Mouse (Mus musculus) liver, embryonic 11.5 days (tissue): ENCODE data around the gene Add3. TPM values are rescaled to one million over a fixed set of nuclear protein-coding genes. Genes with fewer than 3 reads are reported as not detected.

Experiments
- ATAC-seq: fragments of 200-750 bp; cut with Nextera tagmentation; replicated peaks from 2 replicates; pipeline ENCODE4 v1.8.0; 2017; ENCODE audit warnings: moderate number of reproducible peaks, mild to moderate bottlenecking, moderate TSS enrichment, moderate library complexity; ENCODE audit not compliant: low FRiP score
- DNase-seq: peaks from one replicate; pipeline ENCODE4 v3.0.0-alpha.2; 2017; ENCODE audit warnings: low spot score
- H3K27ac ChIP-seq: fragments of 300-500 bp; sonication (generic); 2 replicates; pipeline ENCODE4 v1.5.1; 2014; ENCODE audit warnings: mild to moderate bottlenecking, low read depth, low read length, control low read depth
- H3K27me3 ChIP-seq: fragments of 300-500 bp; sonication (generic); replicated peaks from 2 replicates; pipeline ENCODE4 v1.6.1; 2014; ENCODE audit warnings: low read length, mixed read lengths; ENCODE audit not compliant: control insufficient read depth, insufficient read depth
- H3K36me3 ChIP-seq: fragments of 300-500 bp; sonication (generic); 2 replicates; pipeline ENCODE4 v1.6.1; 2014; ENCODE audit warnings: mild to moderate bottlenecking, low read length, moderate library complexity, mixed read lengths; ENCODE audit not compliant: control insufficient read depth, insufficient read depth
- H3K4me1 ChIP-seq: fragments of 300-500 bp; sonication (generic); replicated peaks from 2 replicates; pipeline ENCODE4 v1.6.1; 2014; ENCODE audit warnings: low read length, mixed read lengths; ENCODE audit not compliant: control insufficient read depth, insufficient read depth
- H3K4me2 ChIP-seq: fragments of 300-500 bp; sonication (generic); 2 replicates; pipeline ENCODE4 v1.6.1; 2014; ENCODE audit warnings: mild to moderate bottlenecking, control low read depth, moderate library complexity
- H3K4me3 ChIP-seq: fragments of 300-500 bp; sonication (generic); 2 replicates; pipeline ENCODE4 v1.5.1; 2014; ENCODE audit warnings: low read depth, low read length, control low read depth
- H3K9ac ChIP-seq: fragments of 300-500 bp; sonication (generic); 2 replicates; pipeline ENCODE4 v1.6.1; 2014; ENCODE audit warnings: low read depth, low read length, control low read depth
- H3K9me3 ChIP-seq: fragments of 300-500 bp; sonication (generic); 2 replicates; pipeline ENCODE4 v1.6.1; 2016; ENCODE audit warnings: low read length, inconsistent platforms, mixed read lengths; ENCODE audit not compliant: control insufficient read depth
- WGBS: fragments of 180-500 bp; shearing (Covaris S2); extraction: QIAGEN DNeasy Blood & Tissue Kit; methylation state at CpG from one replicate; pipeline ENCODE4 v1.1.7; 2014; 5-methylcytosine and 5-hydroxymethylcytosine counted together
- polyA plus RNA-seq: library from polyadenylated mRNA; unstranded; fragments of >200 nt; fragmentation: Nextera tagmentation; extraction: Ambion mirVana; gene quantifications from 2 replicates; pipeline ENCODE4 v1.2.1, GENCODE M21; 2014

The Add3 gene
- polyA plus RNA-seq, 1 experiment from 2014 or later = 65.0 TPM

DNA sequence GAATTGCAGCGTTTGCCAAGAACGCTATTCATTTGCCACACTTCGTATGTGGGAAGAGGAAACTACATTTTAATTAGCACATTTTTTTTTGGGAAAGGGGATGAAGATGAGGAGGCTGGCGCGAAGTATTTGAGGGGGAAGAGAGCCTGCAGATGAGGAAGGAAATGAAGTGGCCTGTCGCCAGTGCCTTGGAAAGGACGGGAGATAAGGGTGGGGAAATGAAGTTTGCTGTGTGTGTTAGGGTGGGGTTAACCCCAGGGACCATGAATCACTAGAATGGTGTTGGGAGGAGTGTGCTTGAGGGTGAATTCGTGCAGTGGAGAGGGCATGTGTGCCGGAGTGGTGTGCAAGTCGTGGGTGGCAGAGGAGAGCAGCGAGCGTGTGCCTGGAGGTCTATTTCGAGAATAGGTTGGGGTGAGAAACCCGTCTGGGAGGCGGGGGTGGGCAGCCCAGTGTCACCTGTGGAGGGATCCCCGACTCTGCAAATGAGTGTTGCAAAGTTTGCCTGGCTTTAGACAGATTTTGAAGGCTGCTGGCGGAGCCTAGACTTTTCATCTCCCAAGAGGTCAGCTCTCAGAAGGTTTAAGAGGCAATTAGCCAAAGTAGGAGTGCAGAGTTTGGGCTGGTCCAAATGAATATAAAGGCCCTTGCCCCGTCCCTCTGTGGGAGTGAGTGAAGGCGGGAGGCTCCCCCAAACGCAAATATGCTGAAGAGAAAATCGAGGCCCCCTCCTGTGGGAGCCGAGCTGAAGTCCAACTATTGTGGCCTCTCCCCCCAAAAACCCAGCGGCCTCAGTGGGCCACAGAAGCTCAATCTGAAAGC lies 1.2 kb downstream of the Add3 start:
- Histone ChIP-seq H3K27me3 (no peaks in the 10 kb centered on the region), H3K9ac (peak overlapping the region; percentile 74), H3K36me3 (no peaks in the 10 kb centered on the region), H3K9me3 (no peaks in the 10 kb centered on the region), H3K27ac (peak overlapping the region; percentile 82), H3K4me1 (peaks cover 20% of the 10 kb centered on the region), H3K4me3 (peak overlapping the region; percentile 92), H3K4me2 (peak overlapping the region; percentile 97)
- peak; percentile 66 for DNase-seq
- peak; percentile 4; the same call in 1 of the 2 replicates for ATAC-seq
- under 1% methylated on average over 23 of the region's 23 CpGs for WGBS

DNA sequence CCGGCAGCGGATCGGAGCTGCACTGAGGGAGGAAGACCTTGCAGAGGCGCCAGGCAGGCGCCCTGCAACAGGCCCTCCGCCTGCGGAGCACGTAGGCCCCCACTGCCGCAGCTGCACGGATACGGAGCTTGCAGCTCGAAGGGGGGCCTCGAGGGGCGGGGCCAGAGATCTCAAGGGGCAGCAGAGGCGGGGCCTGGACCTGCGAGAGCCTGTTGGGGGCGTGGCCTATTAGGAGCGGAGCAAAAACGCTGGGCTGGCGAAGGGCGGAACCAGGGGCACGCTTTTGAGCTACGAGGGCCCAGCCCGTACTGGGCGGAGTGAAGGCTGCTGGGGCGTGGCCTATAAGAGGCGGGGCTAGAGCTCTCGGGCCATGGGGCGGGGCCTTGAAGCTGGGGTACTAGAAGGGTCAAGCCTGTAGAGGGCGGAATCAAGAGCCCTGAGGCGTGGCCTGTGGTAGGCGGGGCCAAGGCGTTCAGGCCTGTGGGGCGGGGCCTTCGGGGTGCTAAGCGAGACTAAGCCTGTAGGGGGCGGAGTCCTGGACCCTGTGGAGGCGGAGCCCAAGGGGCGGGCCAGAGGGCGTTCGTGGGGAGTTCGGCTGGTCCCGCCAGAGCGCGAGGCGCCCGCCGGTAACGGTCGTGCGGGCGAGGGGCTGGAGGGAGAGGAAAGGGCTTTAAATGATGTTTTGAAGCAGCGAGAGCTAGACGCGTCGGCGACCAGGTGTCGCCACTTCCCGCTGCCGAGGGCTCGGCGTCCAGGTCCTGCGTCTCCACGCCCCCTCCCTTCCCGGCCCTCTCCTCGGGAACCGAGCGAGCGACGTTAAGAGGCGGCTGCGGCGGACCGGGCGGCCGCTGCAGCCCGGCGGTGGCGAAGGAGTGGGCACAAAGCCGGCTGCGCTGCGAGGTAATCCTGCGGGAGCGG lies 2.2 kb downstream of the Add3 start:
- H3K9me3 ChIP-seq = no peaks in the 10 kb centered on the region
- peak overlapping the region; percentile 82 for H3K27ac ChIP-seq
- peak overlapping the region; percentile 97 for H3K4me2 ChIP-seq
- under 1% methylated on average over 84 of the region's 84 CpGs for WGBS
- DNase-seq = peak; percentile 100
- peak overlapping the region; percentile 87 for H3K9ac ChIP-seq
- H3K4me3 ChIP-seq = peak overlapping the region; percentile 92
- H3K27me3 ChIP-seq = no peaks in the 10 kb centered on the region
- ATAC-seq = peak; percentile 96
- no peaks in the 10 kb centered on the region for H3K36me3 ChIP-seq
- peaks cover 21% of the 10 kb centered on the region for H3K4me1 ChIP-seq

DNA sequence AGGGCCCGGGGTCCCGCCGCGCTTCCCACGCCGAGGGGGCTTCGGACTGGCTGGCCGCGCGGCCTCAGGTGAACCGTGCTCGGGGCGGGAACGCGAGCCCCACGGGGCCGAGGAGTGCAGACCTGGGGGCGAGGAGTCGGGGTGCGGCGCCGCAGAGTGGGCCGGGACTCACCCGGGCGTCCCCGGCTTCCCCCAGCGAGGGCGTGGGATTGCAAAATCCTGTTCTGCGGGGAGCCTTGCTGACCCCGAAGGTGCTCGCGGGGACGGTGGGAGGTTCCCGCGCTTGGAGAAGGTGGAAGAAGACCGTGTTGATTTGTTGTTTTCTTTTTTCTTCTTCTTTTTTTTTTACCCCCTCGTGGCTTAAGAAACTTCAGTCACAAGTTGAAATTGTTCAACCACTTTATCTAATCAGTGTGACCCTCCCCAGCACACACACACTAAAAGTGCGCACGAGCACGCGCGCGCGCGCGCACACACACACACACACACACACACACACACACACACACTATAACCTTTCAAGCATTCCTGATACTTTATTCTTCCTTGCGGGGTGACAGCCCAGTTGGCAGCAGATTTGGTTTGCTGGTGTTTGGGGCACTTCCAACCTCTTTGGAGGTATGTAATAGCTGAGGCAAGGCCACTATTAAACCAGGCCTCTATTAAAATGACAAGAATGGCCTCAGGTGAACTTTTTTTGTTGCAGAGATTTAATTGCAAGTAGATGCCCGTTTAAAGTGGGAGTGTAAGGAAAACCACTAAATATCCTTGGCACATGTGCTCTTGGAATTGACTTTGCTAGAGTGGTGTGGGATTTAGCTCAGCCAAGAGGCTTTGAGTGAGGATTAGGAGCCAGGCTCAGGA lies 3.1 kb downstream of the Add3 start:
- peaks cover 24% of the 10 kb centered on the region for H3K4me1 ChIP-seq
- 1% methylated on average over 48 of the region's 48 CpGs for WGBS
- peak overlapping the region; percentile 97 for H3K4me2 ChIP-seq
- DNase-seq (peak; percentile 54), ATAC-seq (no peak)
- H3K9me3 ChIP-seq = no peaks in the 10 kb centered on the region
- H3K27ac ChIP-seq = peak overlapping the region; percentile 67
- peak overlapping the region; percentile 92 for H3K4me3 ChIP-seq
- H3K27me3 ChIP-seq = no peaks in the 10 kb centered on the region
- peak overlapping the region; percentile 87 for H3K9ac ChIP-seq
- H3K36me3 ChIP-seq = no peaks in the 10 kb centered on the region

DNA sequence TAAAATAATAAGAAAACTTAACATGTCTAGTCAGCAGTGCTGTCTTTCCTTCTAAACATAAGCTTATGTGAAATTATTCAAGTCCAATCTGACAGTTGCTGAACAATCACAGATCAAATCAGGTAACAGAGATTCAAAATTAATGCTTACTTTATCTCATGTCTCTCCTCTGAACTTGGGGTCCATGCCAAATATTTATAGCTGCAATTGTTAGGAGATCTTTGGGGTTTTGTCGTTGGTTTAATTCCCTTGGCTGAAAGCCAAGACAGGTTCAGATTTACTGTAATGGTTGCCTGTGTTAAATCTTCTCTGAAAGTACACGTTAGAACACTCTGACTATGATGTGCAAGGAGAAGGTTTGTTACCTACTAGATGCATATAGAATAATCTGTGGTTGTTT lies 4.8 kb downstream of the Add3 start:
- no peak overlapping the region for H3K9ac ChIP-seq
- H3K4me3 ChIP-seq = no peak overlapping the region
- no peaks in the 10 kb centered on the region for H3K9me3 ChIP-seq
- H3K36me3 ChIP-seq = no peaks in the 10 kb centered on the region
- H3K4me1 ChIP-seq = peaks cover 27% of the 10 kb centered on the region
- H3K27ac ChIP-seq = no peak overlapping the region
- 57% methylated on average over 2 of the region's 2 CpGs for WGBS
- DNase-seq (no peak), ATAC-seq (no peak)
- peak overlapping the region; percentile 7; the same call in 1 of the 2 replicates for H3K4me2 ChIP-seq
- H3K27me3 ChIP-seq = no peaks in the 10 kb centered on the region

DNA sequence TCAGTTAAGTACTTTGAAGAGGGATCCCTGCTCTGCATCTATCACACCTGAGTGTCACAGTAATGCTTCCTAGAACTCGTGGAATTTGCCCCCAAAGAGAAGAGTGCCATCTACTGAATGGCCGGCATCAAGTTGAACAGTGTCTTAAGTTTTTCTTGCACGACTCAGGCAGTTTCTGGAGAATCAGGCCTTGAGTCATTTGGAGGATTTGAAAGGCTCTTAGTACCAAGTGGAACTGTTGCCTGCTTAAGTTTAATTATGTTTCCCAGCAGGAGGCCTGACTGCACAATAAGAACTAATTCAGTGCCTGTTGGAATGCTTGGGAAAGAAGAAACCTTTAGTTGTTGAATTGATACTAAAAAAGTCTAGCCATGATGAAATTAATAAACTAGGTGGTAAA lies 9.1 kb downstream of the Add3 start:
- Histone ChIP-seq H3K4me2 (no peak overlapping the region), H3K27me3 (no peaks in the 10 kb centered on the region), H3K4me3 (no peak overlapping the region), H3K36me3 (no peaks in the 10 kb centered on the region), H3K27ac (no peak overlapping the region), H3K9me3 (no peaks in the 10 kb centered on the region), H3K9ac (no peak overlapping the region), H3K4me1 (peaks cover 25% of the 10 kb centered on the region)
- 55% methylated on average over 3 of the region's 3 CpGs for WGBS
- DNase-seq = no peak
- ATAC-seq = no peak

DNA sequence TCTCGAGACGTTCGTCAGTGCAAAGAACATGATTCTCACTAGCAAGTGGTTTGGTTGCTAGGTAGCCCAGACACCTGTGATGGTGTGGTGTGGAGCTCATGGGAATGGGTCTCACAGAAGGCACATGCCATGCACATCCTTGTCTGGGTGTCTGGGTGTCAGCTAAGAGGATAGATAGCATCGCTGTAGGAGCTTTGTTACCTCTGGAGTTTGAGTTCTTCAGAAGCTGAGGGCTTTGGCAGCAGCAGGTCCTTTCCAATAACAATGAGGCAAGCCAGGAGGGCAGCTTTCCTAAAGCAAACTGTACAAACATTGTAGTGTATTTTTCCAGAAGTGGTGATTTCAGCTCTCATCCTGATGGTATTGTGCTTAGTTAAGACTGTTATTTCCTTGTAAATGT lies 12.2 kb downstream of the Add3 start:
- Histone ChIP-seq H3K4me2 (no peak overlapping the region), H3K4me1 (peaks cover 18% of the 10 kb centered on the region), H3K9ac (no peak overlapping the region), H3K27me3 (no peaks in the 10 kb centered on the region), H3K9me3 (no peaks in the 10 kb centered on the region), H3K36me3 (no peaks in the 10 kb centered on the region), H3K4me3 (no peak overlapping the region), H3K27ac (no peak overlapping the region)
- no peak for DNase-seq
- ATAC-seq = no peak
- WGBS = 88% methylated on average over 4 of the region's 4 CpGs

DNA sequence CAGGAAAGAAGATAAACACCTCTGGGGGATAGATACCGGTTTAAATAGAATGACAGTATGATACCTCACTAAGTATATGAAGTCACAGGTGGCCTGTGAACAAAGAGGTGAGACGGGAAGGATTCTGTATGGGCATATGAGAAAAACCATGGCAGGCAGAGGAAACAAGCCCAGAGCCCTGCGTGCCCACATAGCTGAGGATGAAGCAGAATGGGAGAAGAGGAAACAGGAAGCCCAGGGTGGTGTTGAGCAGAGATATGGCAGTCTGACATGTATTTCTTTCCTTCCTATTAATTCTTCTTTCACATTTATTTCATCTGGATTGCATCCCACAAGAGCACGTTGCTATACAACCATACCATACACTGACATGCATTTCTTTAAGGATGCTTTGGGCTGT lies 12.9 kb downstream of the Add3 start:
- H3K27ac ChIP-seq = no peak overlapping the region
- no peaks in the 10 kb centered on the region for H3K27me3 ChIP-seq
- no peak overlapping the region for H3K4me3 ChIP-seq
- H3K9ac ChIP-seq = no peak overlapping the region
- DNase-seq = no peak
- H3K9me3 ChIP-seq = no peaks in the 10 kb centered on the region
- no peaks in the 10 kb centered on the region for H3K36me3 ChIP-seq
- 41% methylated on average over 4 of the region's 4 CpGs for WGBS
- peaks cover 18% of the 10 kb centered on the region for H3K4me1 ChIP-seq
- H3K4me2 ChIP-seq = no peak overlapping the region
- no peak for ATAC-seq

DNA sequence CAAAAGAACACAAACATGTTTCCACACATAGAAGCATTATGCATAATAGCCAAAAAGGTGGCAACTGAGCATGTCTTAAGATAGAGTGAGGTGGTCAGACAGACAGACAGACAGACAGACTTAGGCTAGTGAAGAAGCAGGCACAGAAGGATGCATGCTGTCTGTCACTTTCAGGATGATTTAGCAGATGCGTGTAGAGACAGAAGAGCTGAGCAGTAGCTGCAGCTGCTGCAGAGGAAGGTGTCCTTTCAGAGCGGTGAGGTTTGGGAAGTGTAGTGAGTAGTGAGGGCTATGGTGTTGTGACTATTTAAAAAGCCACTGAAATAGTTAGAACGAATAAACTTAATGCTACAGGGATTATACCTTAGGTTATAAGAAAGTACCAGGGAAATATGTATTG lies 13.9 kb downstream of the Add3 start:
- H3K9ac ChIP-seq = no peak overlapping the region
- no peak for ATAC-seq

More for the DNA sequence above, 13.9 kb downstream of the Add3 start:
- Histone ChIP-seq H3K9me3 (no peaks in the 10 kb centered on the region), H3K27me3 (no peaks in the 10 kb centered on the region), H3K4me3 (no peak overlapping the region), H3K4me1 (peaks cover 12% of the 10 kb centered on the region), H3K36me3 (no peaks in the 10 kb centered on the region), H3K27ac (no peak overlapping the region), H3K4me2 (no peak overlapping the region)
- 67% methylated on average over 3 of the region's 3 CpGs for WGBS
- no peak for DNase-seq
